Mouse (Mus musculus) retina, postnatal 7 days (tissue): ENCODE measurements around the gene Arap2.

Experiments used
- DNase-seq: peaks from one replicate; pipeline ENCODE4 v3.0.0-alpha.2; 2012; ENCODE audit warnings: low read depth, low spot score

Gene Arap2

DNA sequence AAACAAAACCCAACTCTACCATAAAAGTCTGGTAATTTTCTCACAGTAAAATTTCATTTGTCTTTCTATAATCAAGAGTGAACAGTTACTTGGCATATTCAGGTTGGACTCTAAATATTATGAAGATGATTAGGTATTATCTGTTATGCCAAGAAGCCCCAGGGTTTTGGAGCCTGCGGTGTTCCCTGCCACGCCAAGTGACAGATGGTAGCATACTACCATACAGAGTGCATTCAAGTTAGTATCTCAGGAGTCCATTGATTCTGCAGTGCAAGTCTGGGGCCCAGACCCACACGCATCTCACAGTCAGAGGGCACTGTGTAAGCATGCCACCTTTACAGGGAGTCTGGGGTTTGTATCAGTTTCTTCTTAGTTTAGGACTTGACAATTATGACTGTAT is 129.6 kb downstream of the Arap2 start:
- no peak for DNase-seq

GRCm38 (mm10) chr5:62628901-62629300 is 137.1 kb downstream of the Arap2 start:
- no peak for DNase-seq

DNA sequence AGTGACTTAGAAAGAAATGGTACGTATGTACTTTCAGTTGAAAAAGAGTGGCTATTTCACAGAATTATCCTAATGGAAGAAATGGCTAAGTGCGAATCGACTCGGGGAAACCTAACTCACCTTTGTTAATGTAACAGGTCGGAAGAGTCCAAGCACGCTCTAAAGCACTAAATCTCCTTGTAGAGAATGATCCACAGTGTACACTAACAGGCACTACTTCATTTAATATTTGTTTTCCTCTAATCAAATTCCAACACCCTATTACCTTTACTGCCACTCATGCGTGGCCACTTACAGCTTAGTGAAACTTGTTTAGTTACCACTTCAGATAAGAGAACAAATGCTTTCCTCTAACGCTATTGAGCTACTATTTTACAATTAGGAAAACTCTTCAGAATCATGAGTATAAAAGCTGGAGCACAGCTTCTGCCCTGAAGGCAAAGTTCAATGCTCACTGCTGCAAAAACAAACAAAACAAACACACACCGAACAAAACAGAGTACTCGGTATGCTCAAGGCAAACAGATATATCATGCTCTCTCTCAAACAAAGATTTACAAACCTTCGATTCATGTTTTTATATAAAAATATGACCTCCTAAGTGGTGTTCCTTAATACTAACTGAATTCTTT is 143.0 kb downstream of the Arap2 start:
- no peak for DNase-seq

DNA sequence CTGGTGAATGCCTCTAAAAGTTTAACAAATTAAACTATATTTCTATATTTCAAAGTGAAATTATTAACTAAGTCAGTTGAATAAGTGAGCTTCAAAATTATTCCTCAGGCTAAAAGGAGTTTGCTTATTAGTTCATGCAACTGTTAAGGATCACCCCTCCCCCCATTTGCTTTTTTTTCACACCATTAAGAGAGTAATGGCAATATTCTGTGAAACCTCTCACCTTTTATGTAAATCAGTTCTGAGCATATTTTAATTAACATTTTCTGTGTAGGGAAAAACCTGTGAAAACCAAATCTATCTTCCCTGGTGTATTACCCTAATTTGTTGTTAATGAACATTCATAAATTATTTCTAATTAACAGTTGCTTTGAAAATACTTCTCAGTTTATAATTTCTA is 147.7 kb downstream of the Arap2 start:
- DNase-seq: no peak

DNA sequence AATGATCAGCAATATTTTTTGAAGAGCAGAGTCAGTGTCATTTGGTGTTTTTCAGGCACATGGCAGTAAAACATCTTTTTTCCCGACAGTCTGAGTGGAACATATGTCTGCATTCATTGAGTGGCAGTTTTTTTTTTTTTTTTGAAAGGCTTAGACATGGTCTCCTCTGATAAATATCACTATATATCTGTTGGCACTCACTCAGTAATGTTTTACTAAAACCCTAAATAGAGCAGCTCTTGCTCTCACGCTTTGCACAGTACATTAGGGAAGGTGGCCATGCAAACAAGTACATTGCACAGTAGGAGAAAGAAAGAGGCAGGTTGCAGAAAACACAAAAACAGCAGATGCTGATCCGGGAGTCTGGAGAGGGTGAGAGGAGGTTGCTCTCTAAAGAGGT is 154.0 kb downstream of the Arap2 start:
- DNase-seq: no peak

DNA sequence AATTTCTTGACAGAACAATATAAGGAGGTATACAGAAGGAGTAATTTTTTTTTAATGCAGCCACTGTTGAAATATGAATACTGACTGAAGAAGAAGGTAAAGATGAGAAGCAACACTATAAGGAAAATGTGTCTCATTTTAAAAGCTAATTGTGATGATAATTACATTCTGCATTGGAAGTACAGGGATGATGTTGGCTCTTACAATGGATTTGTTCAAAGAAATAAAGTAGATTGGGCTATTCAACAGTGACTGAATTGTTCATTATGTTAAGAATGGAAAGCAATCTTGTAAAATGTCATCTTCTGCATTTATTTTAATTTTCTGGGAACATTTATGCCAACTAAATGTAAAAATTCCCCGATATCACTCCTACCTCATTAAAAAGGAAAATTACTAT is 178.6 kb downstream of the Arap2 start:
- no peak for DNase-seq

DNA sequence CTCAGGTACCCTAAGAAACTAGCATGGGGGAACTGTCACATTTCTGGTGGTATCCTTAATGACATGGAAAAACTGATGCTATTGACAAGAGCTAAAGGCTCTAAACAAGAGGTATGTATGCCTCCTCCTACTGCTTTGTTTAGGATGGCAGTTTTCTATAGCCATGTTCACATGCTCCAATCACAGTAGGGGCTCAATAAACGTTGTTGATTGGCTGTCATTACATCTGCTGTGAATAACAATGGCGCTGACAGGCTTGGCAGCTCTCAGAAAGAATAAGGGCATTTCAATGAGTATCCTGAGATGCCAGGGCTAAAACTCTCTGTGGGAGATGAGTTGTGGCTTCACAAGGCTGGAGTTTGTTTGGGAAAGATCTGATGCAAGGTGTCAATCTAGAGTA is 183.3 kb downstream of the Arap2 start:
- DNase-seq: no peak

GRCm38 (mm10) chr5:62581699-62582098 is 184.3 kb downstream of the Arap2 start:
- DNase-seq: no peak

- DNase-seq: no peak
Measured at GRCm38 (mm10) chr5:62574336-62574844, 191.6 kb downstream of the Arap2 start.
